Mouse (Mus musculus): Measurements from ENCODE around the gene Fam69b. TPM values are rescaled to one million over a fixed set of nuclear protein-coding genes. Genes with fewer than 3 reads are reported as not detected.
A peak's percentile ranks its signal among the peaks of the same experiment; 100 is the strongest.

Gene Fam69b
- total and polyA plus RNA-seq, 3 experiments: 20.0 to 47.6 (median 21.1) TPM

DNA sequence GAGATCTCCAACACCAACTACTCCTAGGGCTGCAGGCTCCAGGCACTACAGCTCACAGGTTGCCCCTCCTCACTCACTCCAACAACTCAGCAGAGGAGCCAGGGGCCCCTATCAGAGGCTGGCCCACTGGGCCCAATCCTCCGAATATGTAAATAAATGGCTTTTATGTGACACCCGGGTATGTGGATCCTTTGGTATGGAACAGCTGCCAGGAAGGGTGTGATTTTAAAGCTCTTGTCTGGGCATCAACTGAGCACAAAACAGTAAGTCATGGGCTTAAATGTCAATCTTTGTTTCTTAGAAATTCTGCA, 8.0 kb downstream of the Fam69b start:
- Histone ChIP-seq H3K9ac (ENCODE audit: low read depth, low read length) (no peak overlapping the region), H3K79me2 (replicated peaks; ENCODE audit: control insufficient read depth, insufficient read depth, low read length) (no peaks in the 10 kb centered on the region), H3K36me3 (ENCODE audit: control insufficient read depth, insufficient read depth, low read length) (peaks cover 7% of the 10 kb centered on the region), H3K4me1 (ENCODE audit: control insufficient read depth, insufficient read depth, low read length) (peaks cover 8% of the 10 kb centered on the region), H3K27me3 (ENCODE audit: control insufficient read depth, insufficient read depth, low read length) (no peaks in the 10 kb centered on the region), H3K4me3 (no peak overlapping the region), H3K27ac (no peak overlapping the region)
- DNase-seq: no peak
- intact Hi-C loops (cut with DNase I): no loop called here
- TF ChIP-seq CTCF (IDR thresholded peaks at IDR 0.05): no peak
- no peak for TF ChIP-seq POLR2A (IDR thresholded peaks at IDR 0.05; ENCODE audit: insufficient read depth, low read depth, low read length)
- TF ChIP-seq EP300 (IDR thresholded peaks at IDR 0.05; ENCODE audit: insufficient read depth, low read depth, low read length): no peak
- WGBS: 56% methylated on average over 2 of the region's 2 CpGs

DNA sequence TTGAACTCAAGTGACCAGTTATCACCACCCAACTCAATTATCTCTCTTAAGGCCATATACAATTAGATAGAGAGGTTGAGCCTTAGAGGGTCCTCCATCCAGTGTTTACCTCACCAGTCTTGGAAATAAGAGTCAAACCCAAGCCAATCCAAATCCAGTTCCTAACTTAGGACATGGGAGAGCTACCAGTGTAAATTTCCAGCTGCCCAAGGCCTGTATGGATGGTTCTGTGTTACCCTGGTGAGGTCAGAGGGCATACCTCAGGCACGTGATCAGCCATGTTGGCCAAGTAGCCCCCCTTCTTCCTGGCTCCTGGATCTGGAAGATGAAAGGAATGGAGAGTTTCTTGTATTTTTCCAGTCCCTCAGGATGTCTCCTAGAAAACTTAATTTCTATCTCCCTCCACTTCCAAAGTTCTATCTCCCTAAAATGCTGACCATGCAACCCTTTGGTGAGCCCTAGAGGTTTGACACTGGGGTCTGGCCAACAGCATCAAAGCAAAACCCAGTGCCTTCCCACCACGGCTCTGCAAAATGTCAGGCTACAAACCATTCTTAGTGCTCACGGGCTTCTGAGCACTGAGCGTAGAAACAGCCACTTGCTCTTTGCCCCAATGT, 9.2 kb downstream of the Fam69b start:
- no peak for TF ChIP-seq CTCF (IDR thresholded peaks at IDR 0.05)
- Histone ChIP-seq H3K27ac (no peak overlapping the region), H3K36me3 (ENCODE audit: control insufficient read depth, insufficient read depth, low read length) (peaks cover 7% of the 10 kb centered on the region), H3K9ac (ENCODE audit: low read depth, low read length) (no peak overlapping the region), H3K79me2 (replicated peaks; ENCODE audit: control insufficient read depth, insufficient read depth, low read length) (no peaks in the 10 kb centered on the region), H3K27me3 (ENCODE audit: control insufficient read depth, insufficient read depth, low read length) (no peaks in the 10 kb centered on the region), H3K4me1 (ENCODE audit: control insufficient read depth, insufficient read depth, low read length) (peaks cover 8% of the 10 kb centered on the region), H3K4me3 (no peak overlapping the region)
- DNase-seq: no peak
- intact Hi-C loops (cut with DNase I): no loop called here
- WGBS: 73% methylated on average over 4 of the region's 4 CpGs

DNA sequence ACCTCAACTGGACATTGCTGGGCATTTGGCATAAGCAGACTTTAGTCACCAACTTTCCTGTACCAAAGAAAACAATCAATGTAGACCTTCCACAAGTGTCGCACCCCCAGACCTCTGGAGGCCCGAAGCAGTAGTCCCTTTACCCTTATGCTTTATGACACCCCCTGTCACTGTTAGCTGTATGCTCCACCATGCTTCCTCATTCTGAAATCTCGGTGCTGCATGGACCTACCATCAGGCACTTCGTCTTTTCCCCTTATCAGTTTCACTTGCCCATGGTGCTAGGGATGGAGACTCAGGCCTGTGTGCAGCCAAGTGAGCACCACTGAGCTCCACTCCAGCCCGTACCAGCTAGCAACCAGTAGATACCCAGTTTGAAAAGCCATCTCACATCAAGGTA, 9.8 kb downstream of the Fam69b start:
- TF ChIP-seq EP300 (IDR thresholded peaks at IDR 0.05; ENCODE audit: insufficient read depth, low read depth, low read length) (no peak), POLR2A (IDR thresholded peaks at IDR 0.05; ENCODE audit: insufficient read depth, low read depth, low read length) (no peak), CTCF (IDR thresholded peaks at IDR 0.05) (no peak)
- DNase-seq: no peak
- Histone ChIP-seq H3K4me3 (peak overlapping the region; percentile 87; the same call in 1 of the 2 replicates), H3K27me3 (ENCODE audit: control insufficient read depth, insufficient read depth, low read length) (no peaks in the 10 kb centered on the region), H3K36me3 (ENCODE audit: control insufficient read depth, insufficient read depth, low read length) (peaks cover 7% of the 10 kb centered on the region), H3K79me2 (replicated peaks; ENCODE audit: control insufficient read depth, insufficient read depth, low read length) (no peaks in the 10 kb centered on the region), H3K4me1 (ENCODE audit: control insufficient read depth, insufficient read depth, low read length) (peaks cover 8% of the 10 kb centered on the region), H3K27ac (no peak overlapping the region), H3K9ac (ENCODE audit: low read depth, low read length) (no peak overlapping the region)
- intact Hi-C loops (cut with DNase I): no loop called here
- WGBS: 69% methylated on average over 5 of the region's 5 CpGs

DNA sequence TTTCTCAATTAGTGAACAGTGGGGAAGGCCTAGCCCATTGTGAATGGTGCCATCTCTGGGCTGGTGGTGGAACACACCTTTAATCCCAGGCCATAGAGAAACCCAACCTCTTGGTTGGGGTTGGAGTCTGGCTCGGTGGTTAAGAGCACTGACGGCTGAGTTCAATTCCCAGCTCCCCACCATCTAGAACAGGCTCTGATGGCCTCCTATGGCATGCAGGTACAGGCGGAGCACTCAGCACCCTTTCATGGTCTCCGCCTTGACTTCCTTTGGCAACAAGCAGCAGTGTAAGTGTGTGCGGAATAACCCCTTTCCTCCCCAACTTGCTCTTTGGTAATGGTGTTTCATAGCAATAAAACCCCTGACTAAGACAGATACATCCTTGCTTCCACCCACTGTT, 10.3 kb downstream of the Fam69b start:
- peak overlapping the region; percentile 34; the same call in 1 of the 2 replicates for H3K9ac ChIP-seq (ENCODE audit: low read depth, low read length)
- TF ChIP-seq POLR2A (IDR thresholded peaks at IDR 0.05; ENCODE audit: insufficient read depth, low read depth, low read length) (no peak), EP300 (IDR thresholded peaks at IDR 0.05; ENCODE audit: insufficient read depth, low read depth, low read length) (no peak), CTCF (IDR thresholded peaks at IDR 0.05) (no peak)
- no peak for DNase-seq
- H3K27ac ChIP-seq: peak overlapping the region; percentile 2; the same call in 1 of the 2 replicates
- H3K36me3 ChIP-seq (ENCODE audit: control insufficient read depth, insufficient read depth, low read length): peaks cover 7% of the 10 kb centered on the region
- intact Hi-C loops (cut with DNase I): no loop called here
- peaks cover 8% of the 10 kb centered on the region for H3K4me1 ChIP-seq (ENCODE audit: control insufficient read depth, insufficient read depth, low read length)
- peak overlapping the region; percentile 87 for H3K4me3 ChIP-seq
- 61% methylated on average over 5 of the region's 5 CpGs for WGBS
- H3K79me2 ChIP-seq (replicated peaks; ENCODE audit: control insufficient read depth, insufficient read depth, low read length): no peaks in the 10 kb centered on the region
- no peaks in the 10 kb centered on the region for H3K27me3 ChIP-seq (ENCODE audit: control insufficient read depth, insufficient read depth, low read length)

DNA sequence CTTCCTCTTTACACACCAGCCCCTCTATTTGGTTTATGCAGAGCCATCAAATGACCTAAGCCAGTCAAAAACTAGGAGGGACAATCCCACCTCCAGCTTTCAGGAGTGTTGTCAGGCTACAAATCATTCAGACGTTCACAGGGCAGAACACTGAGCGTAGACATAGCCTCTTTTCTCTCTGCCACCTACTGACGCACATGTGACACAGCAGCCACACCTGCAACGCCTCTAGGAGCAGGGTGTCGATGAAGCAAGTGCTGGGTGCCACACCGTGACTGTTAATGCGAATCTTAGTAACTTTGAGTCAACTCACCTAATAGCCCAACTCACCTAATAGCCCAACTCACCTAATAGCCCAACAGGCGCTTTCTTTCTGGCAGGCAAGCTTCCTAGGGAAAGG, 10.8 kb downstream of the Fam69b start:
- Histone ChIP-seq H3K27ac (peak overlapping the region; percentile 2; the same call in 1 of the 2 replicates), H3K4me3 (peak overlapping the region; percentile 87), H3K4me1 (ENCODE audit: control insufficient read depth, insufficient read depth, low read length) (peaks cover 8% of the 10 kb centered on the region), H3K9ac (ENCODE audit: low read depth, low read length) (peak overlapping the region; percentile 34; the same call in 1 of the 2 replicates), H3K27me3 (ENCODE audit: control insufficient read depth, insufficient read depth, low read length) (no peaks in the 10 kb centered on the region), H3K79me2 (replicated peaks; ENCODE audit: control insufficient read depth, insufficient read depth, low read length) (no peaks in the 10 kb centered on the region), H3K36me3 (ENCODE audit: control insufficient read depth, insufficient read depth, low read length) (peaks cover 7% of the 10 kb centered on the region)
- 4% methylated on average over 8 of the region's 8 CpGs for WGBS
- DNase-seq: peak in 1 of 2 experiments; percentile 51
- TF ChIP-seq EP300 (IDR thresholded peaks at IDR 0.05; ENCODE audit: insufficient read depth, low read depth, low read length) (0 out of 2 replicates have a peak, but pooled peaks have one; percentile 19), POLR2A (IDR thresholded peaks at IDR 0.05; ENCODE audit: insufficient read depth, low read depth, low read length) (no peak), CTCF (IDR thresholded peaks at IDR 0.05) (peak; percentile 66)
- intact Hi-C loops (cut with DNase I): no loop called here

Data from heart, adult 2 months (tissue).